Comparison of ENCODE assay signal across 22 mouse cellular contexts in the genomic region with DNA sequence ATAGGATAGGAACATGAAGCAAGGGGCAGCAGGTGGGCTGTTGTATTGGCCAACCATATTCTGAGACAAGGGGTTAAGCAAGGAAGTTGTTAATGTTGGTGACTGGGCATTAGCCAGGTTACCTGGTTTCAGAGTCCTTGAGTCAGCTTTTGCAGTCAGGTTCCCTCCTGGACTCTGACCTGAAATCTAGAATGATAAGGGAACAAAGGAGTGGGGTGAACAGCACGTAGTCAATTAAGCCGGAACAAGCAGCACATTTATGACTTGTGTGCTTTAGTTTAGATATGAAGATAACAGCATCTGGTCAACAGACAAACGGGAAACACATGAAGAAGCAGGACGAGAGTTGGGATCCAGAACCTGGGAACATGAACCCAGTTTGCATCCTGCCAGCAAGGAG.
"Had no signal": no experiment of that assay in that cellular context is flagged by ENCODE, and none has a peak within 500 bp of the region (broad histone marks: within the 10 kb centered on the region; RNA-seq: fewer than 3 reads in every experiment).

No protein-coding gene starts in this region.

- H3K36me3 ChIP-seq: kidney, embryonic 15.5 days; limb, embryonic 10.5 days; limb, embryonic 13.5 days; liver, embryonic 12.5 days; liver, embryonic 15.5 days; lung, embryonic 15.5 days; neural tube, embryonic 12.5 days; neural tube, embryonic 15.5 days had no signal

- H3K4me2 ChIP-seq: kidney, embryonic 15.5 days; limb, embryonic 13.5 days; liver, embryonic 12.5 days; liver, embryonic 15.5 days; lung, embryonic 15.5 days; midbrain, embryonic 11.5 days; neural tube, embryonic 12.5 days; neural tube, embryonic 15.5 days had no signal

- H3K9me3 ChIP-seq: kidney, embryonic 15.5 days; limb, embryonic 10.5 days; limb, embryonic 13.5 days; liver, embryonic 12.5 days; liver, embryonic 15.5 days; lung, embryonic 15.5 days; neural tube, embryonic 12.5 days; neural tube, embryonic 15.5 days had no signal

- H3K9ac ChIP-seq: kidney, embryonic 15.5 days; limb, embryonic 13.5 days; liver, embryonic 12.5 days; liver, embryonic 15.5 days; lung, embryonic 15.5 days; neural tube, embryonic 12.5 days; neural tube, embryonic 15.5 days had no signal

- ATAC-seq: liver, embryonic 12.5 days had no signal

- H3K4me1 ChIP-seq: liver, embryonic 12.5 days; liver, embryonic 15.5 days; lung, embryonic 15.5 days; neural tube, embryonic 12.5 days; neural tube, embryonic 15.5 days had no signal

- DNase-seq: kidney, adult 8-10 months; kidney, postnatal 10 days; kidney, postnatal 36 days; liver; lung, adult 18-20 months; lung, postnatal 14 days; lung, postnatal 4 days; midbrain, embryonic 14.5 days; right cerebral cortex, adult 18-20 months; right cerebral cortex, postnatal 14 days; right cerebral cortex, postnatal 4 days; spleen, adult 18-20 months; thymus, postnatal 36 days had no signal

- H3K27me3 ChIP-seq: kidney, embryonic 15.5 days; limb, embryonic 13.5 days; liver, embryonic 12.5 days; liver, embryonic 15.5 days; lung, embryonic 15.5 days; neural tube, embryonic 12.5 days; neural tube, embryonic 15.5 days had no signal

- H3K27ac ChIP-seq: kidney, embryonic 15.5 days; limb, embryonic 10.5 days; limb, embryonic 13.5 days; liver, embryonic 12.5 days; liver, embryonic 15.5 days; lung, embryonic 15.5 days; neural tube, embryonic 12.5 days; neural tube, embryonic 15.5 days had no signal

- H3K4me3 ChIP-seq: kidney, embryonic 15.5 days; limb, embryonic 10.5 days; limb, embryonic 13.5 days; liver, embryonic 12.5 days; liver, embryonic 15.5 days; lung, embryonic 15.5 days; neural tube, embryonic 12.5 days; neural tube, embryonic 15.5 days had no signal
